Mouse (Mus musculus) kidney, adult 2 months (tissue): ENCODE measurements at regions not wholly inside any gene's neighbourhood (a gene's known extent, or its start where the extent isn't known, plus 50 kb on each side); places are given as distances from the start of the nearest gene placed in this dataset.

Experiments
- DNase-seq: peaks from one replicate; pipeline ENCODE4 v3.0.0; 2021
- H3K27ac ChIP-seq: fragments of 200-500 bp; 2 replicates; pipeline ENCODE4 v1.5.1; 2012; ENCODE audit warnings: low read depth, low read length, control low read depth, inconsistent platforms; ENCODE audit not compliant: insufficient read depth
- H3K27me3 ChIP-seq: fragments of 200-500 bp; replicated peaks from 2 replicates; pipeline ENCODE4 v1.6.1; 2012; ENCODE audit warnings: mild to moderate bottlenecking, moderate library complexity, low read length, inconsistent platforms; ENCODE audit not compliant: control insufficient read depth, insufficient read depth
- H3K36me3 ChIP-seq: fragments of 200-500 bp; 2 replicates; pipeline ENCODE4 v1.6.1; 2012; ENCODE audit warnings: mild to moderate bottlenecking, moderate library complexity, low read length, inconsistent platforms; ENCODE audit not compliant: control insufficient read depth, insufficient read depth
- H3K4me1 ChIP-seq: fragments of 200-500 bp; 2 replicates; pipeline ENCODE4 v1.6.1; 2011; ENCODE audit warnings: low read length; ENCODE audit not compliant: control insufficient read depth, insufficient read depth
- H3K4me3 ChIP-seq: fragments of 200-500 bp; 2 replicates; pipeline ENCODE4 v1.5.1; 2011; ENCODE audit warnings: mild to moderate bottlenecking, low read depth, low read length, control low read depth; ENCODE audit not compliant: insufficient read depth
- CTCF ChIP-seq: fragments of 200-500 bp; conservative IDR thresholded peaks from 2 replicates; pipeline ENCODE4 v1.5.1; 2011; ENCODE audit warnings: low read depth, mild to moderate bottlenecking, control low read depth, low read length, moderate library complexity, mixed read lengths; ENCODE audit not compliant: insufficient read depth, insufficient read length
- POLR2A ChIP-seq: fragments of 200-500 bp; IDR thresholded peaks from one replicate; pipeline ENCODE4 v1.6.1; 2011; ENCODE audit warnings: low read depth, low read length, control low read depth
- WGBS: fragments of 180-500 bp; shearing (Covaris S2); methylation state at CpG from one replicate; pipeline ENCODE4 v1.1.7; 2018; 5-methylcytosine and 5-hydroxymethylcytosine counted together

DNA sequence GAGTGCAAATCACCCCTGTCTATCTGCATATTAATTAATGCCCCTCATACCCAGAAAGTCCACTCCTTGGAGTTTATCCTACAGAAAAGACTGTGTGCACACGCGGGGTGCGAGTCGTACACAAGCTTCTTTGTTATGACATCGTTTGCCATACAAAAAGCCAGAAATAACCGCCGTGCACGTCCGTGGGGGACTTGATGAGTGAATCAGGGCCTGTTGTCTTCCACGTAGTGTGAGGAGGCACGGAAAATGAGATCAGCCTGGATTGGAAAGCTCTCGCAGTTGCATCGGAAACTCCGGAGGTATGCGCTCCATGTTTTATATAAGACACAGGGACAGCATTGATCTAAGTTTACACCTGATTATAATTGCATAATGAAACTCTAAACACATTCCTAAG lies 120.3 kb downstream of the Etnk1 start:
- H3K27ac ChIP-seq, result no peak overlapping the region
- 91% methylated on average over 15 of the region's 15 CpGs for WGBS

DNA sequence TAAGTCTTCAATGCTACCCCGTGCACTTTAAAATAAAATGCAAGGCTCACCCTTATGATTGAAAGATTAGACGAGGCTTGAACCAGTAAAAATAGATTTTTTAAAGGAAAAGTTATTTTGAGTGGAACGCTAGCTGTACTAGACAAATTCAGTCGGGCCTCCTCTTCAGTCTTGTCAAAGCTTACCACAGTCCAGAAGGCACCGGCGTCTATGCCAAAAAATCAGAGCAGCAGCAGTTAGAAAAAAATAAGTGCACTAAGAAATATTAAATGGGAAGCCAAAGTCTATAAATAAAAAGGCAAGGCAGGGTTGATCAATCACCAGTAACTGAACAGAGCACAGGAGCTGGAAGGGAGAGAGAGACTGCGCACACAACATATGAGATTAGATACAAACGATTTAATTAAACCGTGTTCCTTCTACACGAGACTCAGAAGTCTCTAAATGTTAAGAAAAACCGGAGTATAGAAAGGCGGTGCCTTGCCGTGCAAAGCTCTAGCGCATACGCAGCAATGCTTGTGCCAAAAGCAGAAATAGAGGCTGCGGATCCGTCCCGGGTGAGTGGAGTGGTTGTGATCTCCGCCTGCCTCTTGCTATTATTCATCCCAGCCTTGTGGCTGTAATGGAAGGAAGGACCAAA lies 121.6 kb downstream of the Etnk1 start:
- Histone ChIP-seq H3K4me3 (no peak overlapping the region), H3K27me3 (no peaks in the 10 kb centered on the region), H3K27ac (no peak overlapping the region), H3K4me1 (no peaks in the 10 kb centered on the region), H3K36me3 (no peaks in the 10 kb centered on the region)
- WGBS, result 91% methylated on average over 19 of the region's 19 CpGs
- TF ChIP-seq POLR2A (no peak), CTCF (no peak)
- DNase-seq, result no peak

More for the DNA sequence above, 120.3 kb downstream of the Etnk1 start:
- TF ChIP-seq CTCF (no peak), POLR2A (no peak)
- Histone ChIP-seq H3K4me1 (no peaks in the 10 kb centered on the region), H3K36me3 (no peaks in the 10 kb centered on the region), H3K4me3 (no peak overlapping the region), H3K27me3 (no peaks in the 10 kb centered on the region)
- no peak for DNase-seq

DNA sequence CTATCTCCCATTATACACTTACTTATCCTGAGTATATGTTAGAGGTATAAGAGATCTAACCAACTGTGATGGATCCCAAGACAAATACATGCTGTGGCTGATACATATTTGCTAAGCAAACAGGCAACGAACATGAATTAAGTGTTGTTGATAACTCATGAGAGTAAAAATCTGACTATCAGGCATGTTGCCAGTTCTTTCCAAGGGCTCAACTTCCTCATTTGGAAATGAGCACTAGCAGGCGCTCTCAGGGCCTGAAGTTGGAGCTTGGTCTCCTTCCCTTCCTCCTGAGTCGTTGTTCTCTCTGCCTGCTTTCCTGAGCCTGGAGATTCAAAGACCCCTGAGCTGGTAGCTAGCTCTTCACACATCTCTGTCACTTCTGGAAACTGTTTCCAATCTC lies 126.6 kb downstream of the Etnk1 start:
- no peak for TF ChIP-seq POLR2A
- no peak for TF ChIP-seq CTCF
- Histone ChIP-seq H3K27ac (no peak overlapping the region), H3K27me3 (no peaks in the 10 kb centered on the region), H3K4me1 (no peaks in the 10 kb centered on the region), H3K4me3 (no peak overlapping the region), H3K36me3 (no peaks in the 10 kb centered on the region)
- WGBS, result 74% methylated on average over 3 of the region's 3 CpGs
- DNase-seq, result no peak

DNA sequence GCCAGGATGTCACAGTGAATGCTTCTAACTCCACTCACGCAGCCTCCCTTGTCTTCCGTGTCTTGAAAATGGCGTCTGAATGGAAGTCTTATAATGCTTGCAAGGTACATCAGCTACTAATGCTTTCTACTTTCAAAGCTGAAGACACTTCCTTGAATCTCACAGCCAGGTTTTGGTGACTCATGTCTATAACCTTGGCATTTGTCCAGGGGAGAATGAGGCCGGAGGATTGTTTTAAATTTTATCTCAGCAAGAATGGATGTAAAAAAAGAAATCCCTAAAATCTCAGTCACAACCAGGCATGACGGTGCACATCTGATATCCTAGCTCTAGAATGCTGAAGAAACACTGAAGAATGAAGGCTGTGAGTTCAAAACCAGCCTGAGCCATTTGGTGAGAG lies 131.4 kb downstream of the Etnk1 start:
- Histone ChIP-seq H3K27me3 (no peaks in the 10 kb centered on the region), H3K4me3 (no peak overlapping the region), H3K4me1 (no peaks in the 10 kb centered on the region), H3K27ac (no peak overlapping the region), H3K36me3 (no peaks in the 10 kb centered on the region)
- no peak for DNase-seq
- WGBS, result 83% methylated on average over 5 of the region's 5 CpGs
- no peak for TF ChIP-seq CTCF
- no peak for TF ChIP-seq POLR2A

DNA sequence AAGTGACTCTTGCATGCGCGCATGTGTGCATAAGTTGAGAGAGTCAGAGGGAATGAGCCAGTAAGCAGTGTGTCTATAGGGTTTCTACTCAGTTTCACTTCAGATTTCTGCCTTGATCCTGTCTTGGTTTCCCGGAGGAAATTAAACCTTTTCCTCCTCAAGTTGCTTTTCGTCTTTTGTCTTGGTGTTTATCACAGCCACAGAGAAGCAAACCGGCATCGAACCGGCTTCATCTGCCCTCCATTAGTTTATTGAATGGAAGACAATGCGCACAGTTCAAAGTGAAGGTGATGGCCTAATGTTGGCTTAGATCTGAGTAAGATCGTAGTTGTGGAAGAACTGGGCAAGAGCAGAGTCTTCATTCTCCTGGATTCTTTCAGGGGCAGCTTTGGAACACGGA lies 134.4 kb downstream of the Etnk1 start:
- no peak for DNase-seq
- H3K36me3 ChIP-seq, result no peaks in the 10 kb centered on the region
- no peaks in the 10 kb centered on the region for H3K4me1 ChIP-seq
- WGBS, result 95% methylated on average over 10 of the region's 10 CpGs
- H3K27me3 ChIP-seq, result no peaks in the 10 kb centered on the region
- TF ChIP-seq POLR2A (no peak), CTCF (no peak)
- no peak overlapping the region for H3K27ac ChIP-seq
- no peak overlapping the region for H3K4me3 ChIP-seq

DNA sequence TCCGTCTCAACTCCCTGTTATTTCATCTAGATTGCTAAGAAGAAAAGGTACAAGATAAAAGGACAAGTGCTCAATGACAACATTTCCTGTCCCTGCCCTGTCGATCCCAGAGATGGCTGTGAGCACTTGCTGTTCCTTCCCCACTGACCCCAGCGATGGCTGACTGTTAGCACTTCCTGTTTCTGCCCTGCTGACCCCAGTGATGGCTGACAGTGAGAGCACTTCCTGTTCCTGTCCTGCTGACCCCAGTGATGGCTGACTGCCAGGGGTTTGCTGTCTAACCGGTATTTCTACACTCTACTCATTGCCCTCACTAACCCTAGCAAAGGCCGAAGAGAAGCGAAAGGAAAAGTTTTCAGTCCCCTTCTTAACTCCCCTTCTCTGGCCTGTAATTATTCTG lies 140.3 kb downstream of the Etnk1 start:
- H3K27me3 ChIP-seq, result no peaks in the 10 kb centered on the region
- no peaks in the 10 kb centered on the region for H3K36me3 ChIP-seq
- H3K27ac ChIP-seq, result 0 out of 2 replicates have a peak overlapping the region, but pooled peaks have one; percentile 16
- DNase-seq, result peak; percentile 65
- TF ChIP-seq CTCF (no peak), POLR2A (no peak)
- 36% methylated on average over 6 of the region's 6 CpGs for WGBS
- no peak overlapping the region for H3K4me3 ChIP-seq
- no peaks in the 10 kb centered on the region for H3K4me1 ChIP-seq

DNA sequence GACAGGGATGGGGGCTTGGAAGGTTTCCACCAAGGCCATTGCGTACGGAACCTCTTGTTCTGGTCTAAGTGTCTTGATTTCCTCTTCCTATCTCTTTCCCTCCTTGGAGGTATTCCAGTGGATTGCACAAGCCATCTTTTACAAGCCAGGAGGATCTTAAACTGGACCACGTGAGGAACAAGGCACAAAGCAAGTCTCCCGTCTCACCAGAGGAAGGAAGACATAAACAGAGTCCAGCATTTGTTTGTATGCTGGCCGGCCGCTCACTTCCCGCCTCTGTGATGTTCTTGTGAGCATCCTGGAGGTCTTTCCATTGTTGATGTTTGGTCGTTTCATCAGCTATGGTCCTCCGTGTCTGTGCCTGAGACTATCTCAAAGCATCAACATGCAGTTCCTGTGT lies 148.8 kb downstream of the Etnk1 start:
- 58% methylated on average over 9 of the region's 9 CpGs for WGBS
- H3K36me3 ChIP-seq, result no peaks in the 10 kb centered on the region
- H3K27me3 ChIP-seq, result no peaks in the 10 kb centered on the region
- TF ChIP-seq CTCF, result no peak
- no peak for TF ChIP-seq POLR2A
- H3K4me3 ChIP-seq, result no peak overlapping the region
- H3K4me1 ChIP-seq, result no peaks in the 10 kb centered on the region
- peak; percentile 53 for DNase-seq
- no peak overlapping the region for H3K27ac ChIP-seq
